Mouse (Mus musculus): ENCODE measurements around the gene Slc15a5. TPM values are rescaled to one million over a fixed set of nuclear protein-coding genes. Genes with fewer than 3 reads are reported as not detected.

Slc15a5 gene
- polyA plus RNA-seq, 1 experiment from 2014 or later: 0.33 TPM

- WGBS: 61% methylated on average over 12 of the region's 12 CpGs
- Histone ChIP-seq H3K27ac (no peak overlapping the region), H3K9ac (no peak overlapping the region), H3K36me3 (no peaks in the 10 kb centered on the region), H3K9me3 (no peaks in the 10 kb centered on the region), H3K4me1 (no peaks in the 10 kb centered on the region), H3K27me3 (replicated peaks) (no peaks in the 10 kb centered on the region), H3K4me3 (no peak overlapping the region), H3K4me2 (replicated peaks) (no peak overlapping the region)
- ATAC-seq (ENCODE audit: low FRiP score, low read depth): no peak
Observed at GRCm38 (mm10) chr6:137940374-137941218, 139.1 kb downstream of the Slc15a5 start.

GRCm38 (mm10) chr6:137937541-137937940, 142.2 kb downstream of the Slc15a5 start:
- no peaks in the 10 kb centered on the region for H3K36me3 ChIP-seq
- H3K4me3 ChIP-seq: no peak overlapping the region
- ATAC-seq (ENCODE audit: low FRiP score, low read depth): no peak
- H3K4me1 ChIP-seq: no peaks in the 10 kb centered on the region
- no peaks in the 10 kb centered on the region for H3K27me3 ChIP-seq (replicated peaks)
- no peaks in the 10 kb centered on the region for H3K9me3 ChIP-seq
- H3K9ac ChIP-seq: no peak overlapping the region
- H3K4me2 ChIP-seq (replicated peaks): no peak overlapping the region
- no peak overlapping the region for H3K27ac ChIP-seq
- 94% methylated on average over 5 of the region's 5 CpGs for WGBS

GRCm38 (mm10) chr6:137936268-137936667, 143.4 kb downstream of the Slc15a5 start:
- Histone ChIP-seq H3K9me3 (no peaks in the 10 kb centered on the region), H3K4me1 (no peaks in the 10 kb centered on the region), H3K9ac (no peak overlapping the region), H3K4me2 (replicated peaks) (no peak overlapping the region), H3K36me3 (no peaks in the 10 kb centered on the region), H3K27ac (no peak overlapping the region), H3K4me3 (no peak overlapping the region), H3K27me3 (replicated peaks) (no peaks in the 10 kb centered on the region)
- ATAC-seq (ENCODE audit: low FRiP score, low read depth): no peak
- WGBS: 93% methylated on average over 1 of the region's 1 CpGs

- no peaks in the 10 kb centered on the region for H3K4me1 ChIP-seq
- no peaks in the 10 kb centered on the region for H3K27me3 ChIP-seq (replicated peaks)
- no peaks in the 10 kb centered on the region for H3K9me3 ChIP-seq
- no peak for ATAC-seq (ENCODE audit: low FRiP score, low read depth)
- H3K4me2 ChIP-seq (replicated peaks): no peak overlapping the region
- 85% methylated on average over 7 of the region's 7 CpGs for WGBS
- H3K4me3 ChIP-seq: no peak overlapping the region
- no peaks in the 10 kb centered on the region for H3K36me3 ChIP-seq
- H3K27ac ChIP-seq: no peak overlapping the region
- no peak overlapping the region for H3K9ac ChIP-seq
Observed at GRCm38 (mm10) chr6:137935857-137936256, 143.9 kb downstream of the Slc15a5 start.

DNA sequence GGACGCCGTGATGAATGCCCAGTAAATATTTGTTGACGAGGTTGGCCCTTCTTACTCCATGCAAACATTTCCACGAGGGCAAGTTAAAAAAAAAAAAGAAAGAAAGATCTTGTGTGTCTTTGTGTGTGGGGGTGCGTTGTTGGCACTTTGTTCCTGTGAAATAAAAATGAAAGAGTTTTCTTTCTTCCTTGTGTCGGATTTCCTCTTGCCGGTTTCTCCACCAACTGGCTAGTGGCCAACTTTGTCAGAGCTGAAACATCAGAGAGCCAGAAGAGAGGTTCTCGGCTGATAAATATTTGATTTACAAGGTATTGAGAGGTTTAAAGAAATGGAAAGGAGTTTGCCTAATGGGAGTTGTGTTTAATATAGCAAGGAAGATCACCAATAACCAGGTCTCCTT, 144.4 kb downstream of the Slc15a5 start:
- ATAC-seq (ENCODE audit: low FRiP score, low read depth): no peak
- no peak overlapping the region for H3K4me3 ChIP-seq
- H3K27me3 ChIP-seq (replicated peaks): no peaks in the 10 kb centered on the region
- H3K9me3 ChIP-seq: no peaks in the 10 kb centered on the region
- no peaks in the 10 kb centered on the region for H3K36me3 ChIP-seq
- WGBS: 81% methylated on average over 8 of the region's 8 CpGs
- H3K4me2 ChIP-seq (replicated peaks): no peak overlapping the region
- no peak overlapping the region for H3K9ac ChIP-seq
- no peaks in the 10 kb centered on the region for H3K4me1 ChIP-seq
- H3K27ac ChIP-seq: no peak overlapping the region

GRCm38 (mm10) chr6:137934545-137935298, 145.0 kb downstream of the Slc15a5 start:
- Histone ChIP-seq H3K4me2 (replicated peaks) (no peak overlapping the region), H3K9me3 (no peaks in the 10 kb centered on the region), H3K4me3 (no peak overlapping the region), H3K9ac (no peak overlapping the region), H3K36me3 (no peaks in the 10 kb centered on the region), H3K4me1 (no peaks in the 10 kb centered on the region), H3K27ac (no peak overlapping the region), H3K27me3 (replicated peaks) (no peaks in the 10 kb centered on the region)
- 75% methylated on average over 3 of the region's 3 CpGs for WGBS
- no peak for ATAC-seq (ENCODE audit: low FRiP score, low read depth)

Other genes starting within 250 kb of the Slc15a5 start
- 64.0 and 67.7 TPM in 2 replicates for gene Mgst1, start 60.4 kb upstream of the Slc15a5 start, polyA plus RNA-seq (2016; fragmentation: Nextera tagmentation; extraction: Ambion mirVana)

Data from neural tube, embryonic 12.5 days (tissue).